Mouse (Mus musculus): ENCODE data around the gene Zscan26. TPM values are rescaled to one million over a fixed set of nuclear protein-coding genes. Genes with fewer than 3 reads are reported as not detected.

The Zscan26 gene
- total RNA-seq (2023), result 10 to 100 TPM; 54.1 to 55.3 TPM

GRCm38 (mm10) chr13:21453449-21453848 is at the start of gene Zscan26:
Gene Zscan26 (minus strand): TSS chr13:21453730.

DNA sequence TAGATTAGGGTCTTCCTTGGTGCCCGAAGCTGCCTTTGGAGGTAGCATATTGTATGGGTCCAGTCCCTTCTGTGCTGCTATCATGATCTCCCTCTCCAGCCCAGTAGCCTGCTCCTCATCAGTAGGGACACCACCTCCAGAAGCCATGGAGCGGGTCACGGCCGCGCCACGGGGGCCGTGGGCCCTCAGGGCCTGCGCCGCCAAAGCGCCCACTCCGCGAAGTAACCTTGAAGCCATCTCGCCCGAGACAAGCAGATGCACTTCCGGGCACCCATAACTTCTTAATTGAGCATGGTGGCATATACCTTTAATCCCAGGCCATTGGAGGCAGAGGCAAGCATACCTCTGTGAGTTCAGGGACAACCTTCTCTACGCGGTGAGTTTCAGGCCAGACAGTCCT is 47.7 kb upstream of the Zscan26 start, which contains the start of gene Gm11273:
TSS of gene Gm11273 (minus strand) at position 237 of the 400 bp plus-strand sequence.

DNA sequence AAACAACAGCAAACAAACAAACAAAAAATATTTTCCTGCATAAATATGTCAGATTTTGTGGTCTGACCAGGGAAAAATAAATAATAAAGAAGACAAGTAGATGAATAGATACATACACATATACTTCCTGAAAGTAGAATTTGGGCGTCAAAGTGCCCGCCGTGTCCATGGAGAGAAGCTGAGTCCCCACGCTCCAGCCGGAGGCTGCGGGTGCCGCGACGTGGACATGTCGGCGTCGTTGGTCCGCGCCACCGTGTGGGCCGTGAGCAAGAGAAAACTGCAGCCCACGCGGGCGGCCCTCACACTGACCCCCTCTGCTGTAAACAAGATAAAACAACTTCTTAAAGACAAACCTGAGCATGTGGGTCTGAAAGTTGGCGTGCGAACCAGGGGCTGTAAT is 41.5 kb upstream of the Zscan26 start, which contains the start of gene AK157302:
TSS of gene AK157302 (plus strand) at position 144 of the 400 bp plus-strand sequence.

DNA sequence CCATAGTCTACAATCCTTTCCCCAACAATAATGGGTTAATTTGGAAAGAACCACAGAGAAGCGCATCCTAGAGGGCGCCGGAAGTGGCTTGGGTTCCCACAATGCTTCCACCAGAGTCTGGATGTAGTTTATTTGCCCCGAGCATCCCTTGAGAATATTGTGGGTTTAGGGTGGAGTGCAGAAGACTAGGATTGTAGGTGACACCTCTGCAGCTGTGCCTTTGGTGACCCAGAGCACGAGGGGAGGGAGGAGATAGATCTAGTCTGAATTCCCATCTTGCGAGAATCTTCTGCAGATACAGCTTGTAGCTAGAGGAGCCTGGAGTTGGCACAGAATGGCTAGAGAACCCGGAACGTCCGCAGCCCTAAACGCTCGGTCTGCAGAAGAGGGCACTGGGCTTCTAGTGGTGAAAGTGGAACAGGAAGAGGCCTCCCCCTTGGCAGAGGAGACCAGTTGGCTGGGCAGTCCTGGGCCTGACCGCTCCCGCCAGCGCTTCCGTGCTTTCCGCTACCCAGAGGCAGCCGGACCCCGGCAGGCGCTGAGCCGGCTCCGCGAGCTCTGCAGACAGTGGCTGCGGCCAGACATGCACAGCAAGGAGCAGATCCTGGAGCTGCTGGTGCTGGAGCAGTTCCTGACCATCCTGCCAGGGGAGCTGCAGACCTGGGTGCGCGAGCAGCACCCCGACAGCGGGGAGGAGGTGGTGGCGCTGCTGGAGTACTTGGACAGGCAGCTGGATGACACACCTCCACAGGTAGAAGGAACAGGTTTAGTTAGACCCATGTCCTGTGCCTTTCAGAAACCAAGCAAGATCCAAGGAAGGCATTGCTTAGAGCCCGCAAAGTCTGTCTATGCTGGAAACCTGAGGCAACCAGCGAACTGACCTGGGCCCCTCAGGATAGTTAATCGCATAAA is 25.5 kb upstream of the Zscan26 start, which contains the start of the genes Zkscan4 and Gm10065:
TSS of gene Zkscan4 (plus strand) at position 149 of the 912 bp plus-strand sequence.
TSS of gene Gm10065 (minus strand) at position 683 of the 912 bp plus-strand sequence.

DNA sequence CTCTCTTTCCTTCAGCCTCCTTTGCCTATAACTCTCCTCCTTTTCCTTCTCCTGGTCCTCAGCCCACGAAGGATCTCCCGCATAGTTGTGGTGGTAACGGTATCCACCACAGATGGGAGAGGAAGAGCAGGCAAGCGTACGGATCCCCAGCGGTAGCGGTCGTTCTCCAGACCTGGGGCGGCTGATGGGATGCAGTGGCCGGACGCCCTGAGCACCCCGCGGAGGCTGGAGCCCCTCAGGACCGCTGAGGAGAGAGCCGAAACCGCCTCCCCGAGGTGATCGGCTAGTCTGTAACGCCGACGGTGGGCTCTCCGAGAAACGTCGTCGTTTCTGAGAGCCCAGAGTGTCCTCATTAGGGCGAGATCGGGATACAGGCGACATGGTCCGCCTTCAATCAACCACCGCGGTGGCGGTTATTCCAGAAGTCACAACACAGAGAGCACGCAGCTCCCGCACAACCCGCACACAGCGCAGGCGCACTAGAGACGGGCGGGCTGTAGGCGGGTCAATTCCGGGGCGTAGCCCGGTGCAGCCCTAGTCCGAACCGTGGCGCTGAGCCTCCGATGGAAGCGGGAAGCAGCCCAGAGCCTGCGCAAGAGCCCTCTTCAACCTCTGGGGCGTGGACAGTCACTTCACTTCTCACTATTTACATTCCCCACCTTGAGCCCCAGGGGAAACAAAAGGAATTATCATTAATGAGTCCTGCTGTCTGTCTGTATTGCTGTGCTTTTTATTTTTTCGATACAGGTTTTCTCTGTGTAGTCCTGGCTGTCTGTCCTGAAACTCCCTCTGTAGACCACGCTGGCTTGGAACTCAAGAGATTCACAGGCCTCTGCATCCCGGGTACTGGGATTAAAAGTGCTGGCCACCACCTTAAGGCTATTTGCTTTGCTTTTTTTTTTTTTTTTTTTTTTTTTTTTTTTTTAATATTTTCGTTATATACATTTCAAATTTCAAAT is 14.8 kb upstream of the Zscan26 start, which contains the start of gene Nkapl:
TSS of gene Nkapl (minus strand) at position 449 of the 959 bp plus-strand sequence.

GRCm38 (mm10) chr13:21440503-21441206 is 12.9 kb downstream of the Zscan26 start, which contains the start of gene Pgbd1:
Gene Pgbd1 (minus strand): TSS chr13:21441058.

GRCm38 (mm10) chr13:21402287-21402846 is 51.2 kb downstream of the Zscan26 start, which contains the start of gene Zkscan3:
Gene Zkscan3 (minus strand): TSS chr13:21402755.

Other genes with a start within 250 kb of the Zscan26 start
- not detected for gene Gpx5, start 161.0 kb downstream of the Zscan26 start, total RNA-seq (2023)
- gene Gpx6, start 141.6 kb downstream of the Zscan26 start, total RNA-seq (2023), result not detected
- gene Olfr1367, start 106.8 kb downstream of the Zscan26 start, total RNA-seq (2023), result not detected
- 1 to 10 TPM; 7.9 to 9.0 TPM for gene Zscan12, start 90.9 kb downstream of the Zscan26 start, total RNA-seq (2023)
- 10 to 100 TPM; 60.5 to 74.8 TPM for gene Zkscan3, start 51.0 kb downstream of the Zscan26 start, total RNA-seq (2023)
- under 1 TPM; 0.73 to 0.98 TPM for gene Pgbd1, start 12.7 kb downstream of the Zscan26 start, total RNA-seq (2023)
- not detected for gene Nkapl, start 14.8 kb upstream of the Zscan26 start, total RNA-seq (2023)
- gene Zkscan4, start 25.2 kb upstream of the Zscan26 start, total RNA-seq (2023), result not detected
- gene Gm10065, start 25.7 kb upstream of the Zscan26 start, total RNA-seq (2023), result not detected
- gene AK157302, start 41.5 kb upstream of the Zscan26 start, total RNA-seq (2023), result 1 to 10 TPM; 4.4 to 5.9 TPM
- 10 to 100 TPM; 10.6 to 15.1 TPM for gene Gm11273, start 47.7 kb upstream of the Zscan26 start, total RNA-seq (2023)
- gene Zkscan8, start 77.4 kb upstream of the Zscan26 start, total RNA-seq (2023), result 10 to 100 TPM; 11.1 to 11.3 TPM
- gene Olfr1366, start 89.1 kb upstream of the Zscan26 start, total RNA-seq (2023), result not detected
- not detected for gene Olfr1535, start 106.2 kb upstream of the Zscan26 start, total RNA-seq (2023)
- not detected for gene Olfr1364, start 128.0 kb upstream of the Zscan26 start, total RNA-seq (2023)
- gene Olfr1362, start 160.3 kb upstream of the Zscan26 start, total RNA-seq (2023), result not detected
- not detected for gene Olfr11, start 188.8 kb upstream of the Zscan26 start, total RNA-seq (2023)
- gene Olfr1361, start 209.7 kb upstream of the Zscan26 start, total RNA-seq (2023), result not detected
- not detected for gene Olfr1360, start 223.7 kb upstream of the Zscan26 start, total RNA-seq (2023)
- gene Olfr1359, start 244.4 kb upstream of the Zscan26 start, total RNA-seq (2023), result not detected